7 mouse cellular contexts compared by ENCODE assay signal in the genomic region with DNA sequence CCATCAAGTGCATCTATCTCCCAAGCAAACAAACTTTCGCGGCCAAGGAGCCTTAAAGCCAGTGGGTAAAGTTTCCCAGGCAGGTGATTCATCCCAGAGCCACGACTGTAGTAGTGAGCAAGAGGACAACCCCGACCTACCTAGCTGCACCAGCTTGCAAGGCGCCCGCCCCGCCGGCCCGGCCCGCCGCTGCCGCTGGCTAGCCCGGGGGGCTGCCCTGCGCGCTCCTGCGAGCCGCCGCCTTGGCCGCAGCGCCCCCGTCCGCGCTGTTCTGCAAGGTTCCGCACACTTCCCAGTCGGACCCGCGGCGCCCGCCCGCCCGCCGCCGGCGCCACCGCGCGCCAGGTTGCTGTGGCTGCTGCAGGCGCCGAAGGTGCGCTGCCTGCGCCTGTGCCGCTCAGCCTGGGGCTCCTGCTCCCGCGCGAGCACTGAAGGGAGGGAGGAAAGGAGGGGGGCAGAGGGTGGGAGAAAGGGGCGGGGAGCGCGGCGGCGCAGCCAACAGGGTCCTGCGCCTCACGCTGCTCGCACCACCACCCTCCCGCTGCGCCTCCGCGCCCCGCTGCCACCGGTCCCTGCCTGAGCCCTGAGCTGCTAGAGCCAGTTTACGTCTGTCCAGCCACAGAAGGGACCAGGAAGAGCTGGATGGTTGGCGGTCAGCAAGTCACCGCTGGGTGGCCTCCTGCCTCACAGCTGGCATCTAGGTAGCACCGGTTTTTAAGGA. TPM values are rescaled to one million over a fixed set of nuclear protein-coding genes. Genes with fewer than 3 reads are reported as not detected.
DNase-seq lines count a peak whose midpoint lies in the region; ATAC-seq and TF ChIP-seq lines count a peak whose summit lies in the region.

No protein-coding gene starts in this region.

- peak; percentile 80 to 82 for ATAC-seq in hematopoietic stem cell, adult 5-6 weeks (replicated peaks in 1 of 2; ENCODE audit: insufficient read depth in 1 of 2, low FRiP score in 2 of 2, low TSS enrichment in 1 of 2, low read depth in 1 of 2, poor library complexity in 2 of 2, severe bottlenecking in 2 of 2)
- ATAC-seq in megakaryocyte progenitor cell, adult 5-6 weeks (replicated peaks; ENCODE audit: poor library complexity) = peak; percentile 75

- H3K27ac ChIP-seq in embryonic fibroblast, embryonic 13.5 days (ENCODE audit: insufficient read depth, low read length) = no peak overlapping the region

- H3K4me3 ChIP-seq in embryonic fibroblast, embryonic 13.5 days (ENCODE audit: insufficient read depth, low read length) = peak overlapping the region; percentile 33

- H3K4me1 ChIP-seq in embryonic fibroblast, embryonic 13.5 days (ENCODE audit: control insufficient read depth, insufficient read depth, low read length) = no peaks in the 10 kb centered on the region

- peak; percentile 82 for DNase-seq in R1 (ENCODE audit: low read depth, low spot score)
- peak; percentile 40 to 51 for DNase-seq in adrenal gland, postnatal 36 days
- peak; percentile 66 for DNase-seq in layer of hippocampus, adult 9-11 months
- DNase-seq in right cerebral cortex, postnatal 25 days = peak; percentile 85

- TF ChIP-seq POLR2A in embryonic fibroblast, embryonic 13.5 days (IDR thresholded peaks at IDR 0.05; ENCODE audit: low read depth, low read length) = no peak

- TF ChIP-seq CTCF in embryonic fibroblast, embryonic 13.5 days (IDR thresholded peaks at IDR 0.05; ENCODE audit: borderline replicate concordance, insufficient read depth, low read length) = no peak

RNA-seq across cellular contexts. Expression of a gene that starts 8.7 kb away (rescaled TPM):
- under 1 TPM; 0.36 TPM for total RNA-seq in adrenal gland, postnatal 36 days (2021)
- polyA plus RNA-seq in embryonic fibroblast, embryonic 13.5 days (2011; ENCODE audit: insufficient read length, low read depth, missing spikeins) = not detected in 2 replicates
- not detected in 2 replicates for total RNA-seq in hematopoietic stem cell, adult 5-6 weeks (2017)
- total RNA-seq in megakaryocyte progenitor cell, adult 5-6 weeks (2015) = 0.02 TPM in 1 of 2 replicates, not detected in the other
- not detected in 2 replicates for total RNA-seq in megakaryocyte progenitor cell, adult 5-6 weeks (2017)
